Mouse (Mus musculus) limb, embryonic 14.5 days (tissue): ENCODE measurements around the gene Man2c1. TPM values are rescaled to one million over a fixed set of nuclear protein-coding genes. Genes with fewer than 3 reads are reported as not detected.

Experiments
- ATAC-seq: fragments of 200-750 bp; cut with Nextera tagmentation; 2 replicates; pipeline ENCODE4 v1.8.0; 2017; ENCODE audit warnings: low read depth, moderate number of reproducible peaks, moderate TSS enrichment; ENCODE audit not compliant: low FRiP score
- DNase-seq: peaks from one replicate; pipeline ENCODE4 v3.0.0-alpha.2; 2015; ENCODE audit warnings: low spot score
- H3K27ac ChIP-seq: fragments of 300-500 bp; sonication (generic); replicated peaks from 2 replicates; pipeline ENCODE4 v1.5.1; 2014; ENCODE audit warnings: low read depth, mild to moderate bottlenecking, low read length, moderate library complexity, mixed read lengths
- H3K27me3 ChIP-seq: fragments of 300-500 bp; sonication (generic); 2 replicates; pipeline ENCODE4 v1.6.1; 2014; ENCODE audit warnings: low read length, mixed read lengths; ENCODE audit not compliant: control insufficient read depth, insufficient read depth
- H3K36me3 ChIP-seq: fragments of 300-500 bp; sonication (generic); 2 replicates; pipeline ENCODE4 v1.6.1; 2014; ENCODE audit warnings: mild to moderate bottlenecking, low read length, moderate library complexity, mixed read lengths; ENCODE audit not compliant: control insufficient read depth, insufficient read depth
- H3K4me1 ChIP-seq: fragments of 300-500 bp; sonication (generic); 2 replicates; pipeline ENCODE4 v1.6.1; 2014; ENCODE audit warnings: antibody characterized with exemption, low read length, mixed read lengths; ENCODE audit not compliant: control insufficient read depth, insufficient read depth
- H3K4me2 ChIP-seq: fragments of 300-500 bp; sonication (generic); replicated peaks from 2 replicates; pipeline ENCODE4 v1.6.1; 2014; ENCODE audit warnings: low read depth, mild to moderate bottlenecking, low read length, moderate library complexity; ENCODE audit not compliant: severe bottlenecking
- H3K4me3 ChIP-seq: fragments of 300-500 bp; sonication (generic); replicated peaks from 2 replicates; pipeline ENCODE4 v1.5.1; 2014; ENCODE audit warnings: low read length
- H3K9ac ChIP-seq: fragments of 300-500 bp; sonication (generic); 2 replicates; pipeline ENCODE4 v1.6.1; 2014; ENCODE audit warnings: mild to moderate bottlenecking, low read depth, low read length, moderate library complexity; ENCODE audit not compliant: severe bottlenecking
- H3K9me3 ChIP-seq: fragments of 300-500 bp; sonication (generic); 2 replicates; pipeline ENCODE4 v1.6.1; 2016; ENCODE audit warnings: low read length; ENCODE audit not compliant: control insufficient read depth
- POLR2A ChIP-seq: fragments of 200-500 bp; IDR thresholded peaks from 2 replicates; pipeline ENCODE4 v1.8.0; 2012; ENCODE audit warnings: inconsistent platforms, mild to moderate bottlenecking, moderate library complexity, borderline replicate concordance; ENCODE audit not compliant: insufficient read depth, insufficient read length; ENCODE audit errors: extremely low read depth
- WGBS: fragments of 180-500 bp; shearing (Covaris S2); extraction: QIAGEN DNeasy Blood & Tissue Kit; methylation state at CpG from one replicate; pipeline ENCODE4 v1.1.7; 2014; 5-methylcytosine and 5-hydroxymethylcytosine counted together
- polyA plus RNA-seq, 2 experiments: library from polyadenylated mRNA; depleted of rRNA in 1 of 2; stranded (reverse) in 1 of 2; unstranded in 1 of 2; fragments of >200 nt; fragmentation: Nextera tagmentation in 1 of 2; extraction: Ambion mirVana in 1 of 2; gene quantifications; 2 replicates each; pipeline versions ENCODE4 v1.2.1 to v1.2.3; 2012 to 2014

Man2c1 gene
- polyA plus RNA-seq, 2 experiments = 41.3 to 177 TPM

- no peak for ATAC-seq
- DNase-seq = no peak
- 85% methylated on average over 9 of the region's 9 CpGs for WGBS
- Histone ChIP-seq H3K27me3 (no peaks in the 10 kb centered on the region), H3K27ac (no peak overlapping the region), H3K4me1 (no peaks in the 10 kb centered on the region), H3K36me3 (peaks cover 69% of the 10 kb centered on the region), H3K9me3 (no peaks in the 10 kb centered on the region), H3K4me3 (no peak overlapping the region), H3K9ac (no peak overlapping the region), H3K4me2 (no peak overlapping the region)
- no peak for TF ChIP-seq POLR2A
Observed at GRCm38 (mm10) chr9:57137777-57138176, 7.3 kb downstream of the Man2c1 start.

GRCm38 (mm10) chr9:57138507-57138906 lies 8.0 kb downstream of the Man2c1 start:
- DNase-seq (no peak), ATAC-seq (no peak)
- H3K4me2 ChIP-seq = no peak overlapping the region
- H3K27me3 ChIP-seq = no peaks in the 10 kb centered on the region
- H3K9ac ChIP-seq = no peak overlapping the region
- peaks cover 69% of the 10 kb centered on the region for H3K36me3 ChIP-seq
- H3K4me1 ChIP-seq = no peaks in the 10 kb centered on the region
- no peak overlapping the region for H3K27ac ChIP-seq
- H3K4me3 ChIP-seq = no peak overlapping the region
- 86% methylated on average over 6 of the region's 6 CpGs for WGBS
- TF ChIP-seq POLR2A = no peak
- H3K9me3 ChIP-seq = no peaks in the 10 kb centered on the region

GRCm38 (mm10) chr9:57139110-57139509 lies 8.6 kb downstream of the Man2c1 start:
- Histone ChIP-seq H3K4me2 (no peak overlapping the region), H3K4me1 (no peaks in the 10 kb centered on the region), H3K9me3 (no peaks in the 10 kb centered on the region), H3K9ac (no peak overlapping the region), H3K27me3 (no peaks in the 10 kb centered on the region), H3K36me3 (peaks cover 75% of the 10 kb centered on the region), H3K4me3 (no peak overlapping the region), H3K27ac (no peak overlapping the region)
- DNase-seq (no peak), ATAC-seq (no peak)
- WGBS = 91% methylated on average over 9 of the region's 9 CpGs
- TF ChIP-seq POLR2A = no peak

- Histone ChIP-seq H3K4me2 (no peak overlapping the region), H3K36me3 (peaks cover 76% of the 10 kb centered on the region), H3K9ac (no peak overlapping the region), H3K27ac (no peak overlapping the region), H3K27me3 (no peaks in the 10 kb centered on the region), H3K9me3 (no peaks in the 10 kb centered on the region), H3K4me3 (no peak overlapping the region), H3K4me1 (no peaks in the 10 kb centered on the region)
- DNase-seq (no peak), ATAC-seq (no peak)
- TF ChIP-seq POLR2A = no peak
- 98% methylated on average over 5 of the region's 5 CpGs for WGBS
Observed at GRCm38 (mm10) chr9:57139571-57139970, 9.1 kb downstream of the Man2c1 start.

- Histone ChIP-seq H3K4me1 (no peaks in the 10 kb centered on the region), H3K9me3 (no peaks in the 10 kb centered on the region), H3K4me2 (no peak overlapping the region), H3K36me3 (peaks cover 58% of the 10 kb centered on the region), H3K9ac (no peak overlapping the region), H3K27me3 (no peaks in the 10 kb centered on the region), H3K27ac (no peak overlapping the region), H3K4me3 (no peak overlapping the region)
- ATAC-seq = no peak
- DNase-seq = no peak
- TF ChIP-seq POLR2A = no peak
- 89% methylated on average over 17 of the region's 17 CpGs for WGBS
Observed at GRCm38 (mm10) chr9:57141417-57142353, 11.2 kb downstream of the Man2c1 start.
